Mouse (Mus musculus): ENCODE results near the gene Ceacam2.
"Not testable (repeated sequence)": the region's sequence is repeated elsewhere in the genome, so short reads cannot be mapped to it uniquely, and the experiment has no call there.

- TF ChIP-seq CTCF (IDR thresholded peaks at IDR 0.05); POLR2A (IDR thresholded peaks at IDR 0.05; ENCODE audit: insufficient read depth, low read depth, low read length): not testable (repeated sequence)
These were observed 24.0 kb downstream of the Ceacam2 start for GRCm38 (mm10) chr7:25515667-25516066.

Measured in heart, adult 2 months (tissue).